Mouse (Mus musculus): ENCODE data around the gene Rpl35a. TPM values are rescaled to one million over a fixed set of nuclear protein-coding genes. Genes with fewer than 3 reads are reported as not detected.
"Not testable (repeated sequence)": the region's sequence is repeated elsewhere in the genome, so short reads cannot be mapped to it uniquely, and the experiment has no call there.

Gene Rpl35a
- polyA plus RNA-seq, 1 experiment from 2014 or later: 903 TPM

DNA sequence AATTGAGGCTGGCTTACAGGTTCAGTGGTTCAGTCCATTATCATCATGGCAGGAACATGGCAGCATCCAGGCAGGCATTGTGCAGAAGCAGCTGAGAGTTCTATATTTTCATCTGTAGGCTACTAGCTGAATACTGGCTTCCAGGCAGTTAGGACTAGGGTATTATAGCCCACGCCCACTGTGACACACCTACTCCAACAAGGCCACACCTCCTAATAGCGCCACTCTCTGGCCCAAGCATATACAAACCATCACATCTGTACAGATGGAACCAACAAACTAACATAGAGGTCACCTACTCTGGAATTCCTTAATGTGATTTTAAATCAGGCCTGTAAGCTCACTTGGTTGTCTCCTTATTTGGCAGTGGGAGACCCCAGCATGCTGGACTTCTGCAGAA, 7.6 kb upstream of the Rpl35a start:
- 62% methylated on average over 2 of the region's 2 CpGs for WGBS
- H3K36me3 ChIP-seq (ENCODE audit: control insufficient read depth, insufficient read depth, low read length): no peaks in the 10 kb centered on the region
- ATAC-seq: no peak

DNA sequence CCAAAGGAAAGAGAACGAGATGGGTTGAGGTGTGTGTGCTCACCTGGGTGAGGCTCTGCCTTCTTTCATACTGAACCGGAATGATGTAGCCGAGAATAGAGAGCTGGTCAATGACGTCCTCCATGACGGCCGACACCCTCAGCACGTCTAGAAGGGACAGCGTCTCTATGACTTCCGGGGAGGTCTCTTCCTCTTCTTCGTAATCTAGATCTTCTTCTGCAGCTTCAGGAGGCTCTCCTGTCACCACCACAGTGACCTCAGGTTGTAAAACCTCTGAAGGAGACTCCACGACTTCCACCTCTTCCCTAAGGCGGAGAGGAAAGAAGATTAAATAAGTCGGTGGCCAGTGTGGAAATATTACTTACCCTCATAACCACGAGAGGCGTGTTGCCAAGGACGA, 6.4 kb upstream of the Rpl35a start:
- H3K36me3 ChIP-seq (ENCODE audit: control insufficient read depth, insufficient read depth, low read length): no peaks in the 10 kb centered on the region
- H3K9me3 ChIP-seq (ENCODE audit: control insufficient read depth, low read length): no peaks in the 10 kb centered on the region
- H3K9ac ChIP-seq (ENCODE audit: low read depth, low read length): no peak overlapping the region
- ATAC-seq: no peak
- no peak overlapping the region for H3K4me3 ChIP-seq (ENCODE audit: low read length)
- no peaks in the 10 kb centered on the region for H3K4me1 ChIP-seq (ENCODE audit: control insufficient read depth, insufficient read depth, low read length)
- WGBS: 92% methylated on average over 16 of the region's 16 CpGs
- no peak overlapping the region for H3K4me2 ChIP-seq (ENCODE audit: low read depth, low read length)
- no peaks in the 10 kb centered on the region for H3K27me3 ChIP-seq (replicated peaks; ENCODE audit: control insufficient read depth, insufficient read depth, low read length)
- H3K27ac ChIP-seq (ENCODE audit: low read length): no peak overlapping the region

More for the DNA sequence above, 7.6 kb upstream of the Rpl35a start:
- no peaks in the 10 kb centered on the region for H3K9me3 ChIP-seq (ENCODE audit: control insufficient read depth, low read length)
- no peaks in the 10 kb centered on the region for H3K27me3 ChIP-seq (replicated peaks; ENCODE audit: control insufficient read depth, insufficient read depth, low read length)
- H3K4me3 ChIP-seq (ENCODE audit: low read length): no peak overlapping the region
- H3K9ac ChIP-seq (ENCODE audit: low read depth, low read length): no peak overlapping the region
- H3K27ac ChIP-seq (ENCODE audit: low read length): no peak overlapping the region
- H3K4me2 ChIP-seq (ENCODE audit: low read depth, low read length): no peak overlapping the region
- no peaks in the 10 kb centered on the region for H3K4me1 ChIP-seq (ENCODE audit: control insufficient read depth, insufficient read depth, low read length)

DNA sequence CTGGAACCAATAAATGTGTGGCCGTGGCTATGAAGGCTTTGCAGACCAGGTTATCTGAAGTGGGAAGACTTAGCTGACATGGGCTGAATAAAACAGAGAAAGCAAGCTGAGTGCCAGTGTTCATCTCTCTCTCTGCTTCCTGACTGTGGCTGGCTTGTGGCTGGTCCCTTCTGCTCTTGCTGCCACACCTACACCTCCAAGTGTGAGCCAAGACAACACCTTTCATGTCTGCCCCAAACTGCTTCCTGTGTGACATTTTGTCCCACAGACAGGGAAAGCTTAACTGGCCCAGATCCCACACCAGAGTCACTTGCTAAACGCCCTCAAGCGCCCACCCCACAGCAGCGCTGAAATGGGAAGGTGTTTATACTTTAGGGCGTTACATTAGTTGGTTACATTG, 3.1 kb upstream of the Rpl35a start:
- H3K4me2 ChIP-seq (ENCODE audit: low read depth, low read length): no peak overlapping the region
- 72% methylated on average over 5 of the region's 5 CpGs for WGBS

DNA sequence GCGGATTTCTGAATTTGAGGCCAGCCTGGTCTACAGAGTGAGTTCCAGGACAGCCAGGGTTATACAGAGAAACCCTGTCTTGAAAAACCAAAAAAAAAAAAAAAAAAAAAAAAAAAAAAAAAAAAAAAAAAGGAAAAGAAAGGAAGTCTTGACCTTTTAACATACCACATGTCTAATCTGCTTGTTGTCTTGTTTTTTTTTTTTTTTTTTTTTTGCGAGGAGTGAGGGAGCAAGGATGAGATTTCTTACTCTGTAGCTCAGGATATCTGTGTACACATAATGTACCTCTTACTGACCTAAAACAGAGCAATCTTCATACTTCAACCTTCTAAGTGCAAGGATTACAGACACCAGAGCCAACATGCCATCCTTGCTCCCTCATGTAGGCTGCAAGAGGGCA, 1.3 kb upstream of the Rpl35a start:
- 84% methylated on average over 2 of the region's 2 CpGs for WGBS
- not testable (repeated sequence) for H3K27me3 ChIP-seq (replicated peaks; ENCODE audit: control insufficient read depth, insufficient read depth, low read length); ATAC-seq

More for the DNA sequence above, 3.1 kb upstream of the Rpl35a start:
- ATAC-seq: no peak
- Histone ChIP-seq H3K27me3 (replicated peaks; ENCODE audit: control insufficient read depth, insufficient read depth, low read length) (no peaks in the 10 kb centered on the region), H3K36me3 (ENCODE audit: control insufficient read depth, insufficient read depth, low read length) (0 out of 2 replicates have a peak, but pooled peaks cover 3% of the 10 kb centered on the region), H3K4me3 (ENCODE audit: low read length) (no peak overlapping the region), H3K4me1 (ENCODE audit: control insufficient read depth, insufficient read depth, low read length) (peaks cover 7% of the 10 kb centered on the region), H3K27ac (ENCODE audit: low read length) (no peak overlapping the region), H3K9ac (ENCODE audit: low read depth, low read length) (no peak overlapping the region), H3K9me3 (ENCODE audit: control insufficient read depth, low read length) (no peaks in the 10 kb centered on the region)

DNA sequence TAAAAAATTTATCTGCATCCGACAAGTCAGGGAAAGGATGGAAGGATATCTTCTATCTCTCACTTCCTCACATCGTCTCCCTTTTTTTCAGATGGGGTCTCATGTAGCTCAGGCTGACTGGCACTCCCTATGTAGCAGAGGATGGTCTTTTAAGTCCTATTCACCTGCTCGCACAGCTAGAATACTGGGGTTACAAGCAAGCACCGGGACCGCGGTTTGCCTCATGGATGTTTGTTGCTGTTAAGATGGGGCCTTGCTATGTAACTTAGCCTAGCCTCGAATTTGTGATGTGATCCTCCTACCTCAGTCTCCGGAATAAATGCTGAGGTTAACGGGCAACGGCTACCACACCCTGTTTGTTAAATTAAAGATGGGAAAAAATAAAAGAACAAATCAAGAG, 598 bp upstream of the Rpl35a start:
- H3K9me3 ChIP-seq (ENCODE audit: control insufficient read depth, low read length): no peaks in the 10 kb centered on the region
- H3K27ac ChIP-seq (ENCODE audit: low read length): no peak overlapping the region
- ATAC-seq: peak; percentile 29
- no peaks in the 10 kb centered on the region for H3K27me3 ChIP-seq (replicated peaks; ENCODE audit: control insufficient read depth, insufficient read depth, low read length)
- H3K4me3 ChIP-seq (ENCODE audit: low read length): peak overlapping the region; percentile 67
- WGBS: 21% methylated on average over 10 of the region's 10 CpGs
- peaks cover 19% of the 10 kb centered on the region for H3K4me1 ChIP-seq (ENCODE audit: control insufficient read depth, insufficient read depth, low read length)
- peaks cover 19% of the 10 kb centered on the region for H3K36me3 ChIP-seq (ENCODE audit: control insufficient read depth, insufficient read depth, low read length)
- peak overlapping the region; percentile 59 for H3K4me2 ChIP-seq (ENCODE audit: low read depth, low read length)
- peak overlapping the region; percentile 90 for H3K9ac ChIP-seq (ENCODE audit: low read depth, low read length)

More for the DNA sequence above, 1.3 kb upstream of the Rpl35a start:
- Histone ChIP-seq H3K36me3 (ENCODE audit: control insufficient read depth, insufficient read depth, low read length) (peaks cover 19% of the 10 kb centered on the region), H3K4me1 (ENCODE audit: control insufficient read depth, insufficient read depth, low read length) (peaks cover 19% of the 10 kb centered on the region)
- H3K4me2 ChIP-seq (ENCODE audit: low read depth, low read length); H3K4me3 ChIP-seq (ENCODE audit: low read length); H3K9ac ChIP-seq (ENCODE audit: low read depth, low read length); H3K9me3 ChIP-seq (ENCODE audit: control insufficient read depth, low read length); H3K27ac ChIP-seq (ENCODE audit: low read length): not testable (repeated sequence)

DNA sequence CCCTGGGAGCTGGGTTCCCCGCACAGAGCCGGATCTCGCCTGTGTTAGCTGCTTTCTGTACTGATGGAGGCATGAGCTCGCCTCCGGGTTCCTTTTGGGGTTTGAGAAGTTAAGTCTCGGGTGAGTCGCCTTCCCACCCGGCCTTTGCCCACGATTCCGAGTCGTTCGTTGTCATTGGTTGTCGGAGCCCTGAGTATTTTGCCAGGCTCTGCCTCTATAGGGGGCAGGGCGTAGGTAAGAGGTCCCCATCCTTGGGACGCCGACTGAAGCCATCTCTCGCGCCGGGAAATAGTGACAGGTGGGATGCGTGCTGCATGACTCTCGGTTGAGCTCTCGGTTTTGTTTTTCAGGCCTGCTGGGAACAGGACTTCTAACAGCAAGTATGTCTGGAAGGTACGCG, 533 bp downstream of the Rpl35a start:
- Histone ChIP-seq H3K4me1 (ENCODE audit: control insufficient read depth, insufficient read depth, low read length) (peaks cover 22% of the 10 kb centered on the region), H3K4me3 (ENCODE audit: low read length) (peak overlapping the region; percentile 67), H3K27me3 (replicated peaks; ENCODE audit: control insufficient read depth, insufficient read depth, low read length) (no peaks in the 10 kb centered on the region), H3K36me3 (ENCODE audit: control insufficient read depth, insufficient read depth, low read length) (peaks cover 19% of the 10 kb centered on the region), H3K4me2 (ENCODE audit: low read depth, low read length) (peak overlapping the region; percentile 68), H3K9me3 (ENCODE audit: control insufficient read depth, low read length) (no peaks in the 10 kb centered on the region), H3K27ac (ENCODE audit: low read length) (peak overlapping the region; percentile 87), H3K9ac (ENCODE audit: low read depth, low read length) (peak overlapping the region; percentile 90)
- ATAC-seq: peak; percentile 34
- under 1% methylated on average over 24 of the region's 24 CpGs for WGBS

DNA sequence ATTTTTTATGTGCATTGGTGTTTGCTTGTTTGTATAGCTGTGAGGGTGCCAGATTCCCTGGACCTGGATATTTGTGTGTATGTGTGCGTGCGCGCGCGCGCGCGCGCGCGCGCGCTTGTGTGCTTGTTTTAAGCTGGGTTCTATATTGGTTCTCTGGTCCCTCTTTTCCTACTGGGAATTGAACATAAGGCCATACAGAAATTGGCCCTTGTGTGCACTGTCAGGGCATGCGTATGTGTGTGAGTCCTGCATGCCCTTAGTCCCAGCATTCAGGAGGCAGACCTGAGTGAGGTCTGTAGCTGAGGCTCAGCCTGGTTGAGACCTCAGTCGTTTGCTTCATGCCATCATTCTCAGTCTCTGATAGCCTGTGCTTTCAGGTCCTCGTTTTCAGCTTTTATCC, 1.8 kb downstream of the Rpl35a start:
- H3K4me3 ChIP-seq (ENCODE audit: low read length): peak overlapping the region; percentile 27
- H3K27me3 ChIP-seq (replicated peaks; ENCODE audit: control insufficient read depth, insufficient read depth, low read length): no peaks in the 10 kb centered on the region
- 89% methylated on average over 16 of the region's 16 CpGs for WGBS
- H3K4me1 ChIP-seq (ENCODE audit: control insufficient read depth, insufficient read depth, low read length): peaks cover 25% of the 10 kb centered on the region
- peak overlapping the region; percentile 50 for H3K4me2 ChIP-seq (ENCODE audit: low read depth, low read length)
- peaks cover 19% of the 10 kb centered on the region for H3K36me3 ChIP-seq (ENCODE audit: control insufficient read depth, insufficient read depth, low read length)
- peak overlapping the region; percentile 56 for H3K9ac ChIP-seq (ENCODE audit: low read depth, low read length)
- no peak for ATAC-seq
- H3K27ac ChIP-seq (ENCODE audit: low read length): 0 out of 2 replicates have a peak overlapping the region, but pooled peaks have one; percentile 20
- no peaks in the 10 kb centered on the region for H3K9me3 ChIP-seq (ENCODE audit: control insufficient read depth, low read length)

DNA sequence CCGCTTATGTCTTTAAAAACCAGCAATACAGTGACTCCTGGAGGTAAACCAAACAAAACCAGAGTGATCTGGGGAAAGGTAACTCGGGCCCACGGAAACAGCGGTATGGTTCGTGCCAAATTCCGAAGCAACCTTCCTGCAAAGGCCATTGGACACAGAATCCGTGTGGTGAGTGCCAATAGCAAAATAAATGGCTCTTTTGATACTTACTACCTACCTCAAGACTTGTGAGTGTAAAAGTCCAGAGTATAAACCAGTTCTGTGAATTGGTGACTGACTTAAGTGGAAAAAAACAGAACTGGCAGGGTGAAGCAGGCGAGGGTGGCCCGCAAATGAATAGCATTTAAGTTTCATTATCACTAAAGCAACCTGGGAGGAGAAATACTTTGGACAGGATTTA, 2.4 kb downstream of the Rpl35a start:
- H3K4me2 ChIP-seq (ENCODE audit: low read depth, low read length); H3K27ac ChIP-seq (ENCODE audit: low read length); H3K9me3 ChIP-seq (ENCODE audit: control insufficient read depth, low read length); H3K4me3 ChIP-seq (ENCODE audit: low read length); H3K27me3 ChIP-seq (replicated peaks; ENCODE audit: control insufficient read depth, insufficient read depth, low read length); ATAC-seq; H3K9ac ChIP-seq (ENCODE audit: low read depth, low read length): not testable (repeated sequence)
- Histone ChIP-seq H3K4me1 (ENCODE audit: control insufficient read depth, insufficient read depth, low read length) (peaks cover 25% of the 10 kb centered on the region), H3K36me3 (ENCODE audit: control insufficient read depth, insufficient read depth, low read length) (peaks cover 19% of the 10 kb centered on the region)
- 84% methylated on average over 9 of the region's 9 CpGs for WGBS

DNA sequence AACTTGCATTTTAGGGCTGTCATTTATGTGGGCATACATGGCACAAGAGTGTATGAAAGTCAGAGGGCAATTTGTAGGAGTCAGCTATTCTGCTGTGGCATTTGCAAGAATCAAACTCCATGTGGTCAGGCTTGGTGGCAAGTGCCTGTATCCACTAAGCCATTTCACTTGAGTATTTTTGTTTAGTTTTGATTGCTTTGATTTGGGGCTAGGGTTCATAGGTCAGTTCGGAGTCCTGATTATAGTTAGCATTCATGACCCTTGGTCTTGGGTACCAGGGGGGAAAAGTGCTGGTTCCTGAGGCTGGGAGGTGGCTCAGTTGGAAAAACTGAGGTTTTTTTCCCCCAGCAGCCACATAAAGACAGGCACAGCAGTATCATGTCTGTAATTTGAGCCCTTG, 3.2 kb downstream of the Rpl35a start:
- ATAC-seq: no peak
- WGBS: 79% methylated on average over 1 of the region's 1 CpGs
- Histone ChIP-seq H3K4me1 (ENCODE audit: control insufficient read depth, insufficient read depth, low read length) (peaks cover 25% of the 10 kb centered on the region), H3K27me3 (replicated peaks; ENCODE audit: control insufficient read depth, insufficient read depth, low read length) (no peaks in the 10 kb centered on the region), H3K36me3 (ENCODE audit: control insufficient read depth, insufficient read depth, low read length) (peaks cover 19% of the 10 kb centered on the region), H3K27ac (ENCODE audit: low read length) (no peak overlapping the region), H3K4me3 (ENCODE audit: low read length) (no peak overlapping the region), H3K9ac (ENCODE audit: low read depth, low read length) (0 out of 2 replicates have a peak overlapping the region, but pooled peaks have one; percentile 8), H3K9me3 (ENCODE audit: control insufficient read depth, low read length) (no peaks in the 10 kb centered on the region), H3K4me2 (ENCODE audit: low read depth, low read length) (no peak overlapping the region)

DNA sequence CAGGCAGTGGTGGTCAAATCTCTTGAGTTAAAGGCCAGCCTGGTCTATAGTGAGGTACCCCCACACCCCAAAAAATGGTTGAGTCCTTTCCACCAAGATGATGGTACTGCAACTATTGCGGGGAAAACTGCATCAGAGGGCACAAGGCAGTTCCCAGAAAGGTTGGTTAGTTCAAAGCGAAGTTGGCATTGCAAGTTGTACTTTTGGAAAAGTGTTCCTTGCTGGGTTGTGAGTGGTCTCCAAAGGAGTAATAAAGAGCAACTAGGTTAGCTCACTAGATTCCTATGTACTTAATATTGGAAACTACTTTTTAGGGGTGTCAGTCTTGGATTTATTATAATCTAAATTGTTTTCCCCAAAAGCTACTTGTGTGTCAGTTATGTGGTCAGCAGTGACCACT, 4.7 kb downstream of the Rpl35a start:
- H3K9ac ChIP-seq (ENCODE audit: low read depth, low read length): no peak overlapping the region
- peaks cover 19% of the 10 kb centered on the region for H3K36me3 ChIP-seq (ENCODE audit: control insufficient read depth, insufficient read depth, low read length)
- H3K27me3 ChIP-seq (replicated peaks; ENCODE audit: control insufficient read depth, insufficient read depth, low read length): no peaks in the 10 kb centered on the region
- H3K27ac ChIP-seq (ENCODE audit: low read length): no peak overlapping the region
- no peak overlapping the region for H3K4me2 ChIP-seq (ENCODE audit: low read depth, low read length)
- peaks cover 22% of the 10 kb centered on the region for H3K4me1 ChIP-seq (ENCODE audit: control insufficient read depth, insufficient read depth, low read length)
- no peak overlapping the region for H3K4me3 ChIP-seq (ENCODE audit: low read length)
- no peak for ATAC-seq
- WGBS: 79% methylated on average over 2 of the region's 2 CpGs
- no peaks in the 10 kb centered on the region for H3K9me3 ChIP-seq (ENCODE audit: control insufficient read depth, low read length)

Data from intestine, embryonic 16.5 days (tissue).